Mouse (Mus musculus) central nervous system, embryonic 18 days (tissue): ENCODE measurements around the gene Rbpj. TPM values are rescaled to one million over a fixed set of nuclear protein-coding genes. Genes with fewer than 3 reads are reported as not detected.

ENCODE experiments used
- polyA plus RNA-seq: library from polyadenylated mRNA; depleted of rRNA; stranded (reverse); fragments of >200 nt; gene quantifications from 2 replicates; pipeline ENCODE4 v1.2.3, GENCODE M21; 2012; rRNA removed

Gene Rbpj
- polyA plus RNA-seq: 32.2 and 32.5 TPM in 2 replicates

DNA sequence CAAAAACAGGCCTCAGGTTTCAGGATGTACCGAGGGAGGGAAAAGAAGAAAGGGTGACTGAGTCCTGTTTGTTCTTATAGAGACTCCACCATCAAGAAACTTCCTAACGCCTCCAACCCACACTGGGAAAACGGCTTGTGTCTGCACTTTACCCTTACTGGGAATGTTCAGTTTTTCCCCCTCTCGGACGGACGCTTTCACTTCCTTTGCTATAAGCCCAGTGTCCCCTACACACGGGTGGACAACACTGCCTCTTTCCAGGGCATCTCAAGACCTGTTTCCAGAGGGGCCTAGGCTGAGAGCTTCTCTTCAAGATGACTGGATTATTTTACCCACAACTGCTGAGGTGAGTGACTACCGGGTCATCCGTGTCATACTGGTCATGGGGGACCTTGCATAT, at the start of gene Rbpj:
Rbpj (plus strand) TSS at position 270 of the 400 bp plus-strand sequence.

Other genes with a start within 250 kb of the Rbpj start
- gene Smim20, start 199.1 kb upstream of the Rbpj start, polyA plus RNA-seq: 39.6 and 54.0 TPM in 2 replicates
- gene Cckar, start 241.6 kb downstream of the Rbpj start, polyA plus RNA-seq: 0.57 and 0.91 TPM in 2 replicates